Mouse (Mus musculus) bone marrow macrophage, adult 2 months (primary cell): Measurements from ENCODE around the gene Prkn. TPM values are rescaled to one million over a fixed set of nuclear protein-coding genes. Genes with fewer than 3 reads are reported as not detected.

Experiments
- H3K27ac ChIP-seq: 2 replicates; pipeline ENCODE4 v1.5.1; 2012; ENCODE audit warnings: low read depth, low read length; ENCODE audit not compliant: insufficient read depth
- H3K4me1 ChIP-seq: 2 replicates; pipeline ENCODE4 v1.6.1; 2012; ENCODE audit warnings: low read length; ENCODE audit not compliant: control insufficient read depth, insufficient read depth
- H3K4me3 ChIP-seq: 2 replicates; pipeline ENCODE4 v1.5.1; 2012; ENCODE audit warnings: mild to moderate bottlenecking, low read length, moderate library complexity; ENCODE audit not compliant: insufficient read depth
- CTCF ChIP-seq: IDR thresholded peaks from 2 replicates; pipeline ENCODE4 v1.5.1; 2012; ENCODE audit warnings: low read depth, mild to moderate bottlenecking, low read length, moderate library complexity
- POLR2A ChIP-seq: IDR thresholded peaks from 2 replicates; pipeline ENCODE4 v1.6.1; 2012; ENCODE audit warnings: mild to moderate bottlenecking, low read depth, low read length, borderline replicate concordance
- polyA plus RNA-seq: library from polyadenylated mRNA; stranded (reverse); fragments of >200 nt; gene quantifications from 2 replicates; pipeline ENCODE4 v1.2.4, GENCODE M21; 2012; ENCODE audit not compliant: missing spikeins, insufficient read depth, insufficient read length

The Prkn gene
- polyA plus RNA-seq, 1 experiment = 9.9 TPM

GRCm38 (mm10) chr17:12104245-12104644, 1264.1 kb downstream of the Prkn start:
- no peaks in the 10 kb centered on the region for H3K4me1 ChIP-seq
- no peak overlapping the region for H3K27ac ChIP-seq
- no peak overlapping the region for H3K4me3 ChIP-seq
- TF ChIP-seq CTCF (no peak), POLR2A (no peak)

GRCm38 (mm10) chr17:12104690-12105089, 1264.5 kb downstream of the Prkn start:
- Histone ChIP-seq H3K4me1 (no peaks in the 10 kb centered on the region), H3K27ac (no peak overlapping the region), H3K4me3 (no peak overlapping the region)
- TF ChIP-seq POLR2A (no peak), CTCF (no peak)

DNA sequence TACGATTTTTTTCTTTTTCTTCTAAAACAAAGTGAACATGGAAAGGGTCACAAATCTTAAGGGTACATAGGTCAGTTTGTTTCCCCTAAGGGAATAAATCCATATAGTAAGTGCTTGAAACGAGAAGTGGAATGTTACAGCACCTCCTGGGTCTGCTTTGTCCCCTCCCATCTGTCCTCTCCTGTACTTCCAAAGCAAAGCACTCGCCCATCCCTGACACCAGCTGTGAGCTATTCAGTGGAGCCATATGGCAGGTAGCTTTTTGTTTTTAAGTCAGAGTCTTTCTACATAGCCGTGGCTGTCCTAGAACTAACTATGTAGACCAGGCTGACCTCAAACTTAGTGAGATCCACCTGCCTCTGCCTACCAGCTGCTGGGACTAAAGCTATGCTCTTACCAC, 1266.1 kb downstream of the Prkn start:
- Histone ChIP-seq H3K4me3 (no peak overlapping the region), H3K27ac (no peak overlapping the region), H3K4me1 (no peaks in the 10 kb centered on the region)
- no peak for TF ChIP-seq CTCF

Other genes starting within 250 kb of the Prkn start
- 2.8 and 3.2 TPM in 2 replicates for gene Pacrg, start 73 bp upstream of the Prkn start, polyA plus RNA-seq